Mouse (Mus musculus): ENCODE data around the gene Rflnb.

- TF ChIP-seq EP300 (IDR thresholded peaks at IDR 0.05; ENCODE audit: low read depth) (no peak), CTCF (IDR thresholded peaks at IDR 0.05; ENCODE audit: low read depth) (no peak)
Measured at GRCm38 (mm10) chr11:76025080-76025583, 2.5 kb downstream of the Rflnb start.
